Mouse (Mus musculus) cortical plate, adult 2 months (tissue): Measurements from ENCODE around the gene Olfr957. TPM values are rescaled to one million over a fixed set of nuclear protein-coding genes. Genes with fewer than 3 reads are reported as not detected.

Experiments used
- H3K27ac ChIP-seq: fragments of 200-500 bp; 2 replicates; pipeline ENCODE4 v1.5.1; 2012; ENCODE audit warnings: low read length, control low read depth, inconsistent platforms; ENCODE audit not compliant: insufficient read depth
- H3K4me1 ChIP-seq: fragments of 200-500 bp; 2 replicates; pipeline ENCODE4 v1.6.1; 2011; ENCODE audit warnings: low read length; ENCODE audit not compliant: control insufficient read depth, insufficient read depth
- H3K4me3 ChIP-seq: fragments of 200-500 bp; 2 replicates; pipeline ENCODE4 v1.5.1; 2011; ENCODE audit warnings: mild to moderate bottlenecking, low read length, control low read depth; ENCODE audit not compliant: insufficient read depth
- CTCF ChIP-seq: fragments of 200-500 bp; IDR thresholded peaks from 2 replicates; pipeline ENCODE4 v1.5.1; 2011; ENCODE audit warnings: mild to moderate bottlenecking, control low read depth, low read length; ENCODE audit not compliant: insufficient read depth; ENCODE audit errors: extremely low read depth
- POLR2A ChIP-seq: fragments of 200-500 bp; IDR thresholded peaks from 2 replicates; pipeline ENCODE4 v1.6.1; 2011; ENCODE audit warnings: mild to moderate bottlenecking, low read length, control low read depth; ENCODE audit not compliant: insufficient read depth; ENCODE audit errors: extremely low read depth
- polyA plus RNA-seq: library from polyadenylated mRNA; depleted of rRNA; stranded (reverse); fragments of >200 nt; gene quantifications from 2 replicates; pipeline ENCODE4 v1.2.3, GENCODE M21; 2012; rRNA removed

The Olfr957 gene
- polyA plus RNA-seq: not detected in 2 replicates

- no peak for TF ChIP-seq CTCF
- no peak for TF ChIP-seq POLR2A
- Histone ChIP-seq H3K4me1 (no peaks in the 10 kb centered on the region), H3K4me3 (no peak within 1 kb of the TSS), H3K27ac (no peak within 1 kb of the TSS)
Measured at GRCm38 (mm10) chr9:39515531-39515930, at the start of gene Olfr957. Olfr957 (minus strand) TSS chr9:39515809.

DNA sequence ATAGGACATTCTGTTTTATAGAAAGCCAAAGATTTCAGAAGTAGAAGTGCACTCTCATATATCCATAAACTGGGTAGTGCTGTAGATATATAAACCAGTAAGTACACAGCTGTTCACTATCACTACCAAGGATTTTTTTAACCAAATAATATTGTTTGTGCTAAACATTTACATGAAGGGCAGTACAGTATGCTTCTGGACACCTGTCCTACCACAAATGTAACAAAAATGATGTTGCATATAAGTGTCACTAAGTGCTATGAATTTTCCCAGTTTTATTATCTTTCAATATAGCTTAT lies 42.7 kb upstream of the Olfr957 start:
- Histone ChIP-seq H3K4me3 (no peak overlapping the region), H3K27ac (no peak overlapping the region), H3K4me1 (no peaks in the 10 kb centered on the region; the same call in 1 of the 2 replicates)
- no peak for TF ChIP-seq POLR2A

GRCm38 (mm10) chr9:39557529-39558348 lies 42.1 kb upstream of the Olfr957 start:
- Histone ChIP-seq H3K4me3 (no peak overlapping the region), H3K4me1 (no peaks in the 10 kb centered on the region; the same call in 1 of the 2 replicates), H3K27ac (no peak overlapping the region)
- TF ChIP-seq CTCF (no peak), POLR2A (no peak)

GRCm38 (mm10) chr9:39553946-39554345 lies 38.3 kb upstream of the Olfr957 start, which contains the start of gene Olfr958:
Olfr958 (minus strand) TSS chr9:39554054.
- no peak for TF ChIP-seq CTCF
- TF ChIP-seq POLR2A: no peak
- Histone ChIP-seq H3K27ac (no peak within 1 kb of the TSS), H3K4me1 (no peaks in the 10 kb centered on the region; the same call in 1 of the 2 replicates), H3K4me3 (no peak within 1 kb of the TSS)

DNA sequence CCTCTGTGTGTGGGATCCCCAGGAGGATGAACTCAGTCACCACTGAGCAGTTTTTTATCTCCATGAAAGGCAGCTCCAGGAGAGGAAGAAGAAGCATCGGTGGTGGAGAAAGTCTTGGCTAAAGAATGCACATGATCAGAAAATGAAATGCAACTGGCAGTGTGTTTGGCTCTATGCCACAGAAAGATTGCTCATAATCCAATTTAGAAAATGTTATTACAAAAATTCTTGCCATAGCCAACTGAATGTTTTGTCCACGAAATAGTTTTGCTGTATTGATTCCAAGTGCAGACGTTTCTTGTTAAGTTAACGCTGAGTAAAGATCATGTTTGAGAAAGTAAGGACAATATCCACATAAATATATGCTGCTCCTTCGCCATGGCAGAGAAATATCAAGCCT lies 35.2 kb upstream of the Olfr957 start:
- TF ChIP-seq POLR2A: no peak
- TF ChIP-seq CTCF: no peak
- no peak overlapping the region for H3K4me3 ChIP-seq
- H3K4me1 ChIP-seq: no peaks in the 10 kb centered on the region

GRCm38 (mm10) chr9:39523616-39524285 lies 8.1 kb upstream of the Olfr957 start:
- Histone ChIP-seq H3K27ac (no peak overlapping the region), H3K4me3 (no peak overlapping the region), H3K4me1 (no peaks in the 10 kb centered on the region)
- TF ChIP-seq POLR2A (no peak), CTCF (no peak)

More for the DNA sequence above, 35.2 kb upstream of the Olfr957 start:
- H3K27ac ChIP-seq: no peak overlapping the region

DNA sequence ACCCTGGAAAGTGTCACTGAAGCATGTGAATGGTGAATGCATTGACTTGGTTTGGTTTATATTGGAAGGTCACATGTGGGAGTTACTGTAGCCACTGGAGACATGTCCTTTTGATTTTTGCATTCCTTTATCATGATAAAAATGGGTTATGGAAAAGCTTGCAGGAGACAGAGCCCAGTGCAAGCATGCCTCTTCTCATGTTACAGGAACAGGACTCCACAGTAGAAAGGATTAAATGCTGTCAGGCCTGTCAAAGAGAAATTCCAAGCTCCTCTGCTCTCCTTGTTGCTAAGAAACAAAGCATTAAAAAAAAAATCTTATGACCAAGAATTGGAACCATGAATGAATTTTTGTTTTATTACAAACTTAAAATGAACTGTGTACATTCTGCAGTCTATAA lies 3.0 kb upstream of the Olfr957 start:
- no peak overlapping the region for H3K27ac ChIP-seq
- no peak overlapping the region for H3K4me3 ChIP-seq
- no peaks in the 10 kb centered on the region for H3K4me1 ChIP-seq
- TF ChIP-seq POLR2A (no peak), CTCF (no peak)

- no peak overlapping the region for H3K4me3 ChIP-seq
- H3K4me1 ChIP-seq: no peaks in the 10 kb centered on the region
- H3K27ac ChIP-seq: no peak overlapping the region
- TF ChIP-seq POLR2A (no peak), CTCF (no peak)
Measured at GRCm38 (mm10) chr9:39509412-39509811, 6.2 kb downstream of the Olfr957 start.

DNA sequence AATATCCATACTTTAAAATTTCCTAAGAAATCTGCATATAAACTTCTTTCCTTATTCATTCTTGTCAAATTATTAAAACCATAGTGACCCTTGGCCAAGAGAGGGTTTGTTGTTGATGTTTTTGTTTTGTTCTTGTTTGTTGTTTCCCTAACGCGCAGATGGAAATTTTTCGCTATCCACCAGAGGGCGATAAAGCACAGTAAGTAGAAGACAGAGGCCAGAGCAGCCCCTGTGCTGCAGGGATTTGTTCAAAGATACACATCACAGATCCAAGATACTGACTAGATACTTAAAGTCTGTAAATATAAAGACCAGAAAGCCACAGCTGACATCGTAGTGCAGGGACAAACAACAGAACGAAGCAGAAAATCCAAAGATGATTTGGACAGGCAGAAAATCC lies 6.6 kb downstream of the Olfr957 start:
- TF ChIP-seq POLR2A (no peak), CTCF (peak; percentile 63)
- H3K4me1 ChIP-seq: no peaks in the 10 kb centered on the region
- no peak overlapping the region for H3K4me3 ChIP-seq
- H3K27ac ChIP-seq: no peak overlapping the region

GRCm38 (mm10) chr9:39493895-39494294 lies 21.7 kb downstream of the Olfr957 start, which contains the start of gene Olfr44:
Olfr44 (minus strand) TSS chr9:39493995.
- H3K4me3 ChIP-seq: no peak within 1 kb of the TSS
- no peak within 1 kb of the TSS for H3K27ac ChIP-seq
- no peaks in the 10 kb centered on the region for H3K4me1 ChIP-seq
- TF ChIP-seq POLR2A (no peak), CTCF (no peak)
